Mouse (Mus musculus): Measurements from ENCODE around the gene Cmtm3. TPM values are rescaled to one million over a fixed set of nuclear protein-coding genes. Genes with fewer than 3 reads are reported as not detected.
A peak's percentile ranks its signal among the peaks of the same experiment; 100 is the strongest.

The Cmtm3 gene
- polyA plus RNA-seq, 1 experiment from 2014 or later: 173 TPM

DNA sequence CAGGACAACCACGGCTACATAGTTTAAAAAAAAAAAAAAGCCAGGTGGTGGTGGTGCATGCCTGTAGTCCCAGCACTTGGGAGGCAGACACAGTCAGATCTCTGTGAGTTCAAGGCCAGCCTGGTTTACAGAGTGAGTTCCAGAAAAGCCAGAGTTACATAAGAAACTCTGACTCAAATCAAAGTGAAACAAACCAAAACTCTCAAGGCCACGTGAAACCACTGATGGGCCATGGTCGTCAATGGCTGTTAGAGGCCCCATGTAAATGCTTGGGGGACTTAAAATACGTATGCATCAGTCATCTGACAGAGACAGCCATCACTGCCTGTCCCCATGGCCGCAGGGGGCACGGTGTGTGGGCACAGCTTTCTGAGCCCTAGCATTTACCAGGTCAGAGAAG lies 31.9 kb downstream of the Cmtm3 start:
- H3K27ac ChIP-seq: no peak overlapping the region
- H3K4me3 ChIP-seq: no peak overlapping the region
- H3K4me2 ChIP-seq (replicated peaks): no peak overlapping the region
- no peaks in the 10 kb centered on the region for H3K27me3 ChIP-seq
- H3K36me3 ChIP-seq: no peaks in the 10 kb centered on the region
- 86% methylated on average over 6 of the region's 6 CpGs for WGBS
- H3K9me3 ChIP-seq: no peaks in the 10 kb centered on the region
- H3K4me1 ChIP-seq: peaks cover 16% of the 10 kb centered on the region
- ATAC-seq (ENCODE audit: insufficient number of reproducible peaks, insufficient read depth, low FRiP score, low TSS enrichment): no peak
- H3K9ac ChIP-seq: no peak overlapping the region

GRCm38 (mm10) chr8:104373779-104374178 lies 34.6 kb downstream of the Cmtm3 start:
- Histone ChIP-seq H3K4me1 (peaks cover 16% of the 10 kb centered on the region), H3K9ac (no peak overlapping the region), H3K27me3 (no peaks in the 10 kb centered on the region), H3K9me3 (no peaks in the 10 kb centered on the region), H3K36me3 (no peaks in the 10 kb centered on the region), H3K4me3 (no peak overlapping the region), H3K4me2 (replicated peaks) (no peak overlapping the region), H3K27ac (no peak overlapping the region)
- 81% methylated on average over 11 of the region's 11 CpGs for WGBS
- no peak for ATAC-seq (ENCODE audit: insufficient number of reproducible peaks, insufficient read depth, low FRiP score, low TSS enrichment)

- 71% methylated on average over 11 of the region's 11 CpGs for WGBS
Measured at GRCm38 (mm10) chr8:104374269-104374668, 35.1 kb downstream of the Cmtm3 start.

GRCm38 (mm10) chr8:104374864-104375846 lies 35.9 kb downstream of the Cmtm3 start:
- Histone ChIP-seq H3K9ac (no peak overlapping the region), H3K4me1 (peaks cover 13% of the 10 kb centered on the region), H3K9me3 (no peaks in the 10 kb centered on the region), H3K36me3 (no peaks in the 10 kb centered on the region), H3K27me3 (no peaks in the 10 kb centered on the region), H3K4me3 (no peak overlapping the region), H3K4me2 (replicated peaks) (no peak overlapping the region), H3K27ac (no peak overlapping the region)
- 57% methylated on average over 14 of the region's 14 CpGs for WGBS
- ATAC-seq (ENCODE audit: insufficient number of reproducible peaks, insufficient read depth, low FRiP score, low TSS enrichment): no peak

More at GRCm38 (mm10) chr8:104374269-104374668, 35.1 kb downstream of the Cmtm3 start:
- no peak overlapping the region for H3K4me2 ChIP-seq (replicated peaks)
- no peak overlapping the region for H3K27ac ChIP-seq
- no peaks in the 10 kb centered on the region for H3K27me3 ChIP-seq
- H3K9me3 ChIP-seq: no peaks in the 10 kb centered on the region
- ATAC-seq (ENCODE audit: insufficient number of reproducible peaks, insufficient read depth, low FRiP score, low TSS enrichment): no peak
- H3K9ac ChIP-seq: no peak overlapping the region
- H3K36me3 ChIP-seq: no peaks in the 10 kb centered on the region
- H3K4me1 ChIP-seq: peaks cover 16% of the 10 kb centered on the region
- H3K4me3 ChIP-seq: no peak overlapping the region

DNA sequence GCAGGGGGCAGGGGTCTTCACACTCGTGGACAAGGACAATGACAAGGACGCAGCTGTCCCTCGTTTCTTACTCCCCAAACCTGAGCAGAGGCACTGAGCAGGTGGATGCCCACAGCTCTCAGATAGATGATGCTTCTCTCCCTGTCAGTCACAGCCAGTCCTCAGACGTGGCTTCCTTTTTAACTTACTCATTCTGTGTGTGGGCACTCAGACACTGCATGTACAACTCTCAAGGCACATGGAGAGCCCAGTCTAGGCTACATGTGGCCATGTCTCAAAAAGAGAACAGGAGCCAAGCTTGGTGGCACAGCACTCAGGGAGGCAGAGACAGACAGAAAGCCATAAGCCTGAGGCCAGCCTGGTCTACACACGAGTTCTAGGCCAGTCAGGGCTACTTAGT lies 36.7 kb downstream of the Cmtm3 start:
- no peaks in the 10 kb centered on the region for H3K27me3 ChIP-seq
- peaks cover 13% of the 10 kb centered on the region for H3K4me1 ChIP-seq
- no peak overlapping the region for H3K9ac ChIP-seq
- ATAC-seq (ENCODE audit: insufficient number of reproducible peaks, insufficient read depth, low FRiP score, low TSS enrichment): no peak
- no peak overlapping the region for H3K27ac ChIP-seq
- no peak overlapping the region for H3K4me2 ChIP-seq (replicated peaks)
- WGBS: 72% methylated on average over 5 of the region's 5 CpGs
- no peaks in the 10 kb centered on the region for H3K9me3 ChIP-seq
- no peaks in the 10 kb centered on the region for H3K36me3 ChIP-seq
- no peak overlapping the region for H3K4me3 ChIP-seq

DNA sequence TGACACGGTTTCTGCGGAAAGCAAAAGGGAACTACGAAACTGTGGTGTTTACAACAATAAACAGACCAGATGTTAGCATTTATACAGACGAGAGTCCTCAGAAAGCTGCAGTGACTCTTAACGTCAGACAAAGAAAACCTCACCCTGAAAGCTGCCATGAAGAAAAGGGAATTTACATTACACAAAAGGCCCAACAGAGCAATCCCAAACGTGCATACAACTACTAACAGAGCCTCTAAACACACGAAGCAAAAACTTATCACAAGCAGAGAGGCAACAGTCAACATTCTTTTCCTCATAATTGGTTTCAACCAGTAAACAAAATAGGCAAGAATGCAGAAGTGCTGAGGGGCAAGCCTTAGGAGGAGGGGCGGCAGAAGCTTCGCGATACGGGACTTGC lies 37.5 kb downstream of the Cmtm3 start:
- Histone ChIP-seq H3K4me1 (peaks cover 13% of the 10 kb centered on the region), H3K9me3 (no peaks in the 10 kb centered on the region), H3K9ac (no peak overlapping the region), H3K27ac (no peak overlapping the region; the same call in 1 of the 2 replicates), H3K4me3 (no peak overlapping the region), H3K27me3 (no peaks in the 10 kb centered on the region), H3K4me2 (replicated peaks) (no peak overlapping the region), H3K36me3 (no peaks in the 10 kb centered on the region)
- WGBS: 54% methylated on average over 11 of the region's 11 CpGs
- ATAC-seq (ENCODE audit: insufficient number of reproducible peaks, insufficient read depth, low FRiP score, low TSS enrichment): no peak

DNA sequence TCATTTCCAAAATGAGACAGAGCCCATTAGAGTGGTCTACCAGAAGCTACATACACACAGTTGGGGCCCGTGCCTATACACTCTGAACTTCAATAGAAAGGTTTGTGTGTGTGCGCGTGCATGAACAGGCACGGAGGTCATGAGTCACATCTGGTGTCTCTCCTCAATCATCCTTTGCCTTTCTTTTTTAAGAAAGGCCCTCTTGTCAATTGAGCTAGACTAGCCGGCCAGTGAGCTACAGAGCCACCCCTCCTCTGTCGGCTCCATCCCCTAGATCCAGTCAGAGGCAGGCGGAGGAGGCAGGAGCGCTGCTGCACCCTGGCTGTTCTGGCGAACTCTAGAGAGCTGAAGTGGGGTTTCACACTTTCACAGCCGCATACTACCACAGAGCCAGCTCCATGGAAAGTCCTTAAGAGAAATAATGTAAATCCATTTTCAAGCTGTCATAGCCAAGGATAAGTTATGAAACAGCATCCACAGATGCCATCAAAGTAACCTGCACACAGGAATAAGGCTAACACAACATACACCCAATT lies 40.2 kb downstream of the Cmtm3 start:
- Histone ChIP-seq H3K4me2 (replicated peaks) (no peak overlapping the region), H3K27me3 (no peaks in the 10 kb centered on the region), H3K36me3 (no peaks in the 10 kb centered on the region), H3K9me3 (no peaks in the 10 kb centered on the region), H3K4me1 (peaks cover 22% of the 10 kb centered on the region), H3K27ac (no peak overlapping the region), H3K4me3 (no peak overlapping the region), H3K9ac (no peak overlapping the region)
- 32% methylated on average over 10 of the region's 10 CpGs for WGBS
- ATAC-seq (ENCODE audit: insufficient number of reproducible peaks, insufficient read depth, low FRiP score, low TSS enrichment): no peak

GRCm38 (mm10) chr8:104380269-104380668 lies 41.1 kb downstream of the Cmtm3 start:
- H3K9me3 ChIP-seq: no peaks in the 10 kb centered on the region
- ATAC-seq (ENCODE audit: insufficient number of reproducible peaks, insufficient read depth, low FRiP score, low TSS enrichment): no peak
- H3K36me3 ChIP-seq: no peaks in the 10 kb centered on the region
- no peak overlapping the region for H3K4me3 ChIP-seq
- no peaks in the 10 kb centered on the region for H3K27me3 ChIP-seq
- 82% methylated on average over 7 of the region's 7 CpGs for WGBS
- no peak overlapping the region for H3K27ac ChIP-seq
- H3K9ac ChIP-seq: no peak overlapping the region
- peaks cover 18% of the 10 kb centered on the region; the same call in 1 of the 2 replicates for H3K4me1 ChIP-seq
- H3K4me2 ChIP-seq (replicated peaks): no peak overlapping the region

DNA sequence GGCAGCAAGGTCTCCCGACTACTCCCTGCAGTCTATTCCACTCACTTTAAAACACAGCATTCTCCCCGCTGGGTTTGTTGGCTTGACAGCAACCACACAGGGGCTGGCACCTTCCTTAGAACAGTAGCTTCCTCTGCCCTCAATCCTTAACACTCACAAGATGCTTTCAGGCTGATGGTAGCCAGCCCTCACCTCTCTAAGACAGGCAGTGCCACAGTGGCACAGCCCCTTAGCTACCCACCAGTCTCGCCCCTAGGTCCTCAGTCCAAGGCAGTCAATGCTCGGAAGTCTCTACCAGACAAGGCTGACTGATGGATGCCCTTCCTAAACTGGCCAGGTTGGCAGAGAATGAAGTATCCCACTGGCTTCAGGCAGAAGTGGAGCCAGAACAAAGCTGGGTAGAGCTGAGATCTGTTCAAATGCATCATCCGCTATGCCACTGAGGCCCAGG lies 41.8 kb downstream of the Cmtm3 start:
- H3K9ac ChIP-seq: no peak overlapping the region
- WGBS: 82% methylated on average over 5 of the region's 5 CpGs
- no peak for ATAC-seq (ENCODE audit: insufficient number of reproducible peaks, insufficient read depth, low FRiP score, low TSS enrichment)
- no peaks in the 10 kb centered on the region for H3K9me3 ChIP-seq
- H3K4me2 ChIP-seq (replicated peaks): no peak overlapping the region
- H3K36me3 ChIP-seq: no peaks in the 10 kb centered on the region
- no peak overlapping the region for H3K27ac ChIP-seq
- no peak overlapping the region for H3K4me3 ChIP-seq
- no peaks in the 10 kb centered on the region for H3K27me3 ChIP-seq
- peaks cover 15% of the 10 kb centered on the region for H3K4me1 ChIP-seq

DNA sequence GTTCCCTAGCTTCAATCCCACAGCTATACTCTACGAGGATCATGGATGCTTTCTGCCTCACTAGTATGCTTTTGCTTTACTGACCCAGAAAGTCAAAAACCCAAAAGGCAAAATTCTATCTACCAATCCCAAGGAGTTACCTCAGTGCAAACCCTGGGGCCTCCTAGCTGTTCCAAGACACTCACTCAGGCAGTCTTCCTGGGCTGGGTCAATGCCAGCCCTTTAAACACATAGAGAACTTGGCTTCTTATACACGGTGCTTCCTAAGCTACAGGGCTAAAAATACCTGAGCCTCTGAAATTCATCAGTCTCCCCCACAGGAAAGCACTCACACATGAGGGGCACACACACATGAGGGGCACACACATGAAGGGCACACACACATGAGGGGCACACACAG lies 44.1 kb downstream of the Cmtm3 start:
- Histone ChIP-seq H3K27ac (no peak overlapping the region), H3K9me3 (no peaks in the 10 kb centered on the region), H3K4me3 (no peak overlapping the region), H3K27me3 (no peaks in the 10 kb centered on the region), H3K9ac (no peak overlapping the region), H3K4me2 (replicated peaks) (no peak overlapping the region), H3K36me3 (no peaks in the 10 kb centered on the region), H3K4me1 (peaks cover 34% of the 10 kb centered on the region)
- ATAC-seq (ENCODE audit: insufficient number of reproducible peaks, insufficient read depth, low FRiP score, low TSS enrichment): no peak
- WGBS: 77% methylated on average over 2 of the region's 2 CpGs

GRCm38 (mm10) chr8:104383977-104384376 lies 44.8 kb downstream of the Cmtm3 start:
- Histone ChIP-seq H3K27me3 (no peaks in the 10 kb centered on the region), H3K9ac (no peak overlapping the region), H3K4me2 (replicated peaks) (no peak overlapping the region), H3K9me3 (no peaks in the 10 kb centered on the region), H3K4me3 (no peak overlapping the region), H3K4me1 (peaks cover 34% of the 10 kb centered on the region), H3K27ac (no peak overlapping the region), H3K36me3 (no peaks in the 10 kb centered on the region)
- ATAC-seq (ENCODE audit: insufficient number of reproducible peaks, insufficient read depth, low FRiP score, low TSS enrichment): no peak
- WGBS: 79% methylated on average over 3 of the region's 3 CpGs

DNA sequence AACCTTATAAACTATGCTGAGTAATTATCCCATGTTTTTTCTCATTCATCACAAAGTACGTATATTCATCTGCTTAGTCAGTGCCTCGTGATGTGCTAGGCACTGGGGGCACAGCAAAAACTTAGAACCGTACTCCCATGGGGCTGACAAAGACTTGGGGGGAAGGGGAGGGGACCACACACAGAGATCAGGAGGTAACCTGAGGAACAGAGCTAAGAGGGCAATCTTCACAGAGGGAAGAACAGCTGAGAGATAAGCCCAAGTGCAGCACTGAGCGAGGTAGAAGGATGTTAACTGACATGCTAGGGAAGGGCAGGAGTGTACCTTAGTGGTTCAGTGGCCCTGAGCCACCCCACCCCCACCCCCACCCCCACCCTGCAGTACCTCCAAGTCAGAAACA lies 47.5 kb downstream of the Cmtm3 start:
- no peak overlapping the region for H3K27ac ChIP-seq
- 0 out of 2 replicates have a peak, but pooled peaks have one; percentile 53 for ATAC-seq (ENCODE audit: insufficient number of reproducible peaks, insufficient read depth, low FRiP score, low TSS enrichment)
- H3K27me3 ChIP-seq: no peaks in the 10 kb centered on the region
- no peak overlapping the region for H3K4me2 ChIP-seq (replicated peaks)
- H3K4me1 ChIP-seq: peaks cover 34% of the 10 kb centered on the region
- no peaks in the 10 kb centered on the region for H3K36me3 ChIP-seq
- H3K9me3 ChIP-seq: no peaks in the 10 kb centered on the region
- no peak overlapping the region for H3K4me3 ChIP-seq
- WGBS: 16% methylated on average over 4 of the region's 4 CpGs
- H3K9ac ChIP-seq: no peak overlapping the region

Data from embryonic facial prominence, embryonic 12.5 days (tissue).